Mouse (Mus musculus) heart, embryonic 11.5 days (tissue): ENCODE data around the gene Zeb2. TPM values are rescaled to one million over a fixed set of nuclear protein-coding genes. Genes with fewer than 3 reads are reported as not detected.

ENCODE experiments used
- ATAC-seq: fragments of 200-750 bp; cut with Nextera tagmentation; replicated peaks from 2 replicates; pipeline ENCODE4 v1.8.0; 2017; ENCODE audit warnings: moderate library complexity; ENCODE audit not compliant: insufficient number of reproducible peaks, low FRiP score, low TSS enrichment
- H3K27ac ChIP-seq: fragments of 300-500 bp; sonication (generic); 2 replicates; pipeline ENCODE4 v1.5.1; 2014; ENCODE audit warnings: mild to moderate bottlenecking, low read depth, low read length
- H3K27me3 ChIP-seq: fragments of 300-500 bp; sonication (generic); 2 replicates; pipeline ENCODE4 v1.6.1; 2014; ENCODE audit warnings: mild to moderate bottlenecking, low read length, mixed read lengths; ENCODE audit not compliant: control insufficient read depth, insufficient read depth
- H3K36me3 ChIP-seq: fragments of 300-500 bp; sonication (generic); 2 replicates; pipeline ENCODE4 v1.6.1; 2014; ENCODE audit warnings: mild to moderate bottlenecking, low read length, moderate library complexity, mixed read lengths; ENCODE audit not compliant: control insufficient read depth, insufficient read depth
- H3K4me1 ChIP-seq: fragments of 300-500 bp; sonication (generic); 2 replicates; pipeline ENCODE4 v1.6.1; 2014; ENCODE audit warnings: low read length; ENCODE audit not compliant: control insufficient read depth, insufficient read depth
- H3K4me2 ChIP-seq: fragments of 300-500 bp; sonication (generic); 2 replicates; pipeline ENCODE4 v1.6.1; 2014; ENCODE audit warnings: mild to moderate bottlenecking, moderate library complexity
- H3K4me3 ChIP-seq: fragments of 300-500 bp; sonication (generic); 2 replicates; pipeline ENCODE4 v1.5.1; 2014; ENCODE audit warnings: low read depth, low read length
- H3K9ac ChIP-seq: fragments of 300-500 bp; sonication (generic); 2 replicates; pipeline ENCODE4 v1.6.1; 2014; ENCODE audit warnings: mild to moderate bottlenecking, low read depth, low read length, moderate library complexity
- H3K9me3 ChIP-seq: fragments of 300-500 bp; sonication (generic); replicated peaks from 2 replicates; pipeline ENCODE4 v1.6.1; 2016; ENCODE audit warnings: low read length; ENCODE audit not compliant: control insufficient read depth
- WGBS: fragments of 180-500 bp; shearing (Covaris S2); extraction: QIAGEN DNeasy Blood & Tissue Kit; methylation state at CpG from one replicate; pipeline ENCODE4 v1.1.7; 2014; ENCODE audit not compliant: insufficient replicate concordance; 5-methylcytosine and 5-hydroxymethylcytosine counted together
- microRNA-seq: library from miRNA; unstranded; fragments of <30 nt; microRNA quantifications from one replicate; pipeline ENCODE4, GENCODE M21; 2016; ENCODE audit warnings: borderline number of aligned reads
- polyA plus RNA-seq: library from polyadenylated mRNA; unstranded; fragments of >200 nt; fragmentation: Nextera tagmentation; extraction: Ambion mirVana; gene quantifications from 2 replicates; pipeline ENCODE4 v1.2.1, GENCODE M21; 2014

The Zeb2 gene
- polyA plus RNA-seq, 1 experiment from 2014 or later, result 27.5 TPM

DNA sequence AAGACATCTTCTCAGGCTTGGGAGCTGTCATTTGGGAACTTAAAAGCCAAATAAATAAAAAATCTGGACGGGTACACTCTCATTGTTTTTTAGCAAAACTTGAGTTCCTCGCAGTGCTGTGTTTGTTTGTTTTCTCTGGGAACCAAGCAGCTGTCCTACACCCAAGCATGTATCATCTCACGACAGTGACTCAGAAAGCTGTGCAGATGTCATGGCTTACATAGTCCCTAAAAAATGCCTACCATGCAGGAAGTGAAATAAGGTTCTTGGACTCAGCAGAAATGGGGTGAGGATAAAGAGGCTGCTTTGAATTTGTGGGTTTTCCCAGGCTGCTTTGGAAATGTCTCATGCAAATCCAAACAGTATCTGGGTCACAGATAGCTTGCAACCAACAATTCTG, 161.0 kb downstream of the Zeb2 start:
- Histone ChIP-seq H3K9ac (no peak overlapping the region), H3K36me3 (no peaks in the 10 kb centered on the region), H3K4me2 (no peak overlapping the region), H3K9me3 (no peaks in the 10 kb centered on the region), H3K27me3 (no peaks in the 10 kb centered on the region), H3K27ac (no peak overlapping the region), H3K4me3 (no peak overlapping the region), H3K4me1 (peaks cover 20% of the 10 kb centered on the region)
- no peak for ATAC-seq
- WGBS, result 33% methylated on average over 3 of the region's 3 CpGs

DNA sequence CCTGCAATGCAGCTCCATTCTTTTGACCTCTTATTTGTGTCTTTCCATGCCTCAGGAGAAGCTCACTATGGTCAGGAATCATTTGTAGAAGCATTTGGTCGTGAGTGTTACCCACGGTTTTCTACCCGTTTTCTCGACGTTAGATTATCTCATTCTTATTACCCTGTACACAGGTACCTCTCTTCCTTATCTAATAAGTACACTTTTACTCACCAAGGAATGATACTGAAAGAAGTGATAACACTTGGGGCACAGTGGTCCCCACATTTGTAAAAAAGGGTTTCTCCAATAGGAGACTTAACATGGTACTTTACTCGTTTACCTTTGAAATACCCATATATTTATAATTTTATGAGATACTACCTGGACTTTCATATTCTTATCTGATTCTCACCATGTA, 161.7 kb downstream of the Zeb2 start:
- H3K4me3 ChIP-seq, result no peak overlapping the region
- H3K9ac ChIP-seq, result no peak overlapping the region
- H3K27me3 ChIP-seq, result no peaks in the 10 kb centered on the region
- H3K4me1 ChIP-seq, result peaks cover 20% of the 10 kb centered on the region
- no peaks in the 10 kb centered on the region for H3K9me3 ChIP-seq
- ATAC-seq, result no peak
- no peak overlapping the region for H3K27ac ChIP-seq
- WGBS, result 70% methylated on average over 6 of the region's 6 CpGs
- no peaks in the 10 kb centered on the region for H3K36me3 ChIP-seq
- H3K4me2 ChIP-seq, result no peak overlapping the region

DNA sequence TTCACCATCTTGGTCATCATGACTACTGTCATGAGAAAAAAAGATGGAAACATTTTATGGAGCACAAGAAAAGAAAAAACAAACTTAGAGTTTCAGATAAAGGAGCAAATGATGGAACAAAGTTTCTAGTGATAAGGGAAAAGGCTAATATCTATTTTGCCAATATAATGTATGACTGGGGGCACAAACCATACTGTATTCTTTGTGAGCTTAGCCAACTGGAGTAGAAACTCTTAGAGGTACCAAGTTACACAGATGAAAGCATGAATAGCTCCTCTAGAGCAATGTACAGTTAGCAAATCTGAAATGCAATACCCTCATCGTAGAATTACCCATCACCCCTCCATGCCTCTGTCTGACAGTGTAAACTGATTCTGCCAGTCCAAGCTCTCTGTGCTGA, 163.0 kb downstream of the Zeb2 start:
- H3K4me2 ChIP-seq, result no peak overlapping the region
- H3K4me1 ChIP-seq, result peaks cover 20% of the 10 kb centered on the region
- ATAC-seq, result no peak
- H3K9ac ChIP-seq, result no peak overlapping the region
- H3K9me3 ChIP-seq, result no peaks in the 10 kb centered on the region
- WGBS, result 48% methylated on average over 1 of the region's 1 CpGs
- no peaks in the 10 kb centered on the region for H3K36me3 ChIP-seq
- H3K27ac ChIP-seq, result no peak overlapping the region
- no peak overlapping the region for H3K4me3 ChIP-seq
- H3K27me3 ChIP-seq, result no peaks in the 10 kb centered on the region

DNA sequence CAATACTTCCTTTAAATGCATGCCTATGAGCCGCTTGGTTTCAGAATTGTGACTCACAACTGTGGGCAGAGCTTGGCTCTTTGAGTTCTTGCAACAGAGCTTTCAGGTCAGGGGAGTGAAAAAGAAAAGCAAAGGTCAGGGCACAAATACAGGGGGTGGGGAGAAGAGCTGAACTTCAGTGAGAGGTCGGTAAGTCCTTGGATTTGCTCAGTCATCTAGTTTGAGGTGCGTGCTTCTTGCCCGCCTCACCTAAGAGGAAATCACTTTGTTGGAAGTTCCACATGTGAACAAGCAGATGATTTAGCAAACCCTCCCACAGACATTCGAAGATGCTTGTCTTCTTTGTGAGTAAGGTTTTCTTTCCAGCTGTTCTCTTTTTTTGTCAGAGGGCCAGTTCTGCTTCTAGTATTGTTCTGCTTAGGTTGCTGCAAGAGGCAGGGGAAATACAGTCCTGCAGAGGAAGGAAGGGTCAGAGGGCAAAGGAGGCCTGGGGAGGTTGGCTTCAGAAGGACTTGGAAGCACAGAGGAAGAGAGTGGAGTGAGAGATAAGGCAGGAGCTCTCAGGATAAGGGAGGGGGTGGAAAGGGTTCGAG, 164.3 kb downstream of the Zeb2 start:
- Histone ChIP-seq H3K4me2 (no peak overlapping the region), H3K27ac (peak overlapping the region; percentile 42; the same call in 1 of the 2 replicates), H3K36me3 (no peaks in the 10 kb centered on the region), H3K27me3 (no peaks in the 10 kb centered on the region), H3K4me1 (peaks cover 20% of the 10 kb centered on the region), H3K9ac (no peak overlapping the region), H3K9me3 (no peaks in the 10 kb centered on the region), H3K4me3 (no peak overlapping the region)
- 28% methylated on average over 6 of the region's 6 CpGs for WGBS
- ATAC-seq, result peak; percentile 67; the same call in 1 of the 2 replicates

DNA sequence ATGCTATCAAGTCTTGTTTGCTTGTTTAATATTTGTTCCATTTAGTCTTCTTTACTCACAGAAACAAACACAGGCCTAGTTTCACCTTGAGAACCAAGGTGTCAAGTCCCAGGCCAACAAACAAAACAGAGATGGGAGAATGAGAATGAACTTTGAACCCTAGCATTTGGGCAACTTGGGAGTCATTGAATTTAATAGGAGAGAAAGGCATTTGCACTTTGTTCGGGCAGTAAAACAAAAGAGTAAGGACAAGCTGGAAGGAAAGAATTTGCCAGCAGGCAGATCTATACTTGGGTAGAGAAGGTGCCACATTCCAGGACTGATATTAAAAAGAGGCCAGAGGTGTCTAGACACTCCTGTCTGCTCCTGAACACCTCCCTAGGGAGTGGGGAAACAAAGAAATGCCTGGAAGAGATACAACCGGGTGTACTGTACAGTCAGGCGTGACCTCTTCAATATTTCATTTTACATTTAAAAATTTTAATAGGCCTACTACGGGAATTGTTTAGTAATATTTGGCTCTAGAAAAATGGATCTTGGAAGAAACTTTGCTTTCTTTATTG, 165.5 kb downstream of the Zeb2 start:
- 0 out of 2 replicates have a peak, but pooled peaks have one; percentile 59 for ATAC-seq
- 46% methylated on average over 4 of the region's 4 CpGs for WGBS
- Histone ChIP-seq H3K9ac (no peak overlapping the region), H3K36me3 (no peaks in the 10 kb centered on the region), H3K4me2 (no peak overlapping the region), H3K4me3 (no peak overlapping the region), H3K4me1 (peaks cover 20% of the 10 kb centered on the region), H3K27me3 (no peaks in the 10 kb centered on the region), H3K27ac (no peak overlapping the region), H3K9me3 (no peaks in the 10 kb centered on the region)

DNA sequence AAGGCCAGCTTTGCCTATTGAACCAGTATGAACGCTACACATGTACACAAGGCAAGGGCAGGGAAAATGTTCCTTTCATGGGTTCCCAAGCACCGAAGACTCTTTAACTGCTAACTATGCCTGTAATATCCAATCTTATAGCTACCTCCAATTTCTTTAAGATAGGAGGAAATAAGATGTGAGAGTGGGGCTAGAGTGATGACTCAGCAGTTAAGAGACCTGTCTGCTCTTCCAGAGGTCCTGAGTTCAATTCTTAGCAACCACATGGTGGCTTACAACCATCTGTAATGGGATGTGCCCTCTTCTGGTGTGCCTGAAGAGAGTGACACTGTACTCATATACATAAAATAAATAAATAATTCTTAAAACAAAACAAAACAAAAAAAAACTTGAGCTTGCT, 172.5 kb downstream of the Zeb2 start:
- Histone ChIP-seq H3K27me3 (no peaks in the 10 kb centered on the region), H3K4me3 (no peak overlapping the region), H3K9me3 (no peaks in the 10 kb centered on the region), H3K4me1 (no peaks in the 10 kb centered on the region), H3K9ac (no peak overlapping the region), H3K27ac (no peak overlapping the region), H3K36me3 (no peaks in the 10 kb centered on the region), H3K4me2 (no peak overlapping the region)
- ATAC-seq, result no peak
- 93% methylated on average over 2 of the region's 2 CpGs for WGBS

Small RNAs within 50 kb of the gene (microRNA-seq; reads per million reads assigned to microRNA genes)
- 0.54 reads per million for gene Mir5129

Other genes with a start within 250 kb of the Zeb2 start
- gene Gtdc1, start 189.7 kb downstream of the Zeb2 start, polyA plus RNA-seq, result 9.8 TPM in 2 replicates